Comparison of ENCODE assay signal across 11 mouse cellular contexts in the genomic region with DNA sequence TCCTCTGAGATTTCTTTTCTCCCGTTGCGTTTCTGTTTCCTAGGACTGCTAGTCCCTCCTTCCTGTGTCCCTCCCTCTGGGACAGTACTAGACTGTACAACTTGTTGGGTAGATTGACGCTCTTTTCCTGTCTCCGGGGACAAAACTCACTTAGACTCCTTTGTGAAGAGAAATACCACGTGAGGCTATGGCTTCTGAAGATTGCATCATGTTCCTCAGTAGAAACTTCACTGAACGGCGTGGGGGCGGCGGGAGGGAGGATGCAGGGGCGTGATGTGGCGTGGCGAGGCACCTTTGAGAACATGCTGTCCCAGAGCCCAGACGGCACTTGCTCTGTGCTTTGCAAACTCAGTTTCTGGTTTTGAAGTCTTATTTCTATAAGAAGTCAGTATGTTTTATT.
DNase-seq lines count a peak whose midpoint lies in the region; ATAC-seq lines count a peak whose summit lies in the region.
"Had no signal": no experiment of that assay in that cellular context is flagged by ENCODE, and none has a peak within 500 bp of the region (broad histone marks: within the 10 kb centered on the region; RNA-seq: fewer than 3 reads in every experiment).

No protein-coding gene starts in this region.

- peak; percentile 50 for DNase-seq in heart, adult 8-10 months (ENCODE audit: low spot score)
- DNase-seq in 416B (ENCODE audit: low read depth), result peak; percentile 8
- DNase-seq in c-Kit-positive CD71-negative TER-119-negative erythroid progenitor cells, embryonic 14.5 days (ENCODE audit: low read depth), result peak; percentile 1
- peak; percentile 53 for DNase-seq in lung, postnatal 25 days (ENCODE audit: low spot score)
- no peak for DNase-seq in left cerebral cortex, postnatal 25 days (ENCODE audit: low spot score in 2 of 2)
- DNase-seq: cerebellum, adult 2 months; thymus, postnatal 14 days had no signal

- H3K9me3 ChIP-seq in heart, embryonic 12.5 days (replicated peaks), result no peaks in the 10 kb centered on the region
- no peaks in the 10 kb centered on the region for H3K9me3 ChIP-seq in hindbrain, embryonic 12.5 days (replicated peaks)
- H3K9me3 ChIP-seq: intestine, embryonic 15.5 days; liver, embryonic 12.5 days had no signal

- H3K9ac ChIP-seq in heart, embryonic 12.5 days, result no peak overlapping the region
- H3K9ac ChIP-seq in hindbrain, embryonic 12.5 days, result no peak overlapping the region
- H3K9ac ChIP-seq: intestine, embryonic 15.5 days; liver, embryonic 12.5 days had no signal

- H3K4me1 ChIP-seq in heart, embryonic 12.5 days (replicated peaks), result peaks cover 12% of the 10 kb centered on the region
- 0 out of 2 replicates have a peak, but pooled peaks cover 2% of the 10 kb centered on the region for H3K4me1 ChIP-seq in hindbrain, embryonic 12.5 days
- H3K4me1 ChIP-seq: intestine, embryonic 15.5 days; liver, embryonic 12.5 days had no signal

- H3K4me2 ChIP-seq in heart, embryonic 12.5 days, result no peak overlapping the region
- H3K4me2 ChIP-seq in hindbrain, embryonic 12.5 days (replicated peaks), result no peak overlapping the region
- H3K4me2 ChIP-seq: intestine, embryonic 15.5 days; liver, embryonic 12.5 days had no signal

- no peak for ATAC-seq in heart, embryonic 12.5 days (ENCODE audit: insufficient number of reproducible peaks, low FRiP score)
- no peak for ATAC-seq in hindbrain, embryonic 12.5 days (ENCODE audit: low FRiP score)
- ATAC-seq: intestine, embryonic 15.5 days; liver, embryonic 12.5 days had no signal

- WGBS in heart, embryonic 12.5 days, result 77% methylated on average over 13 of the region's 13 CpGs
- 88% methylated on average over 13 of the region's 13 CpGs for WGBS in hindbrain, embryonic 12.5 days

- H3K36me3 ChIP-seq in heart, embryonic 12.5 days, result no peaks in the 10 kb centered on the region
- H3K36me3 ChIP-seq in hindbrain, embryonic 12.5 days, result no peaks in the 10 kb centered on the region
- H3K36me3 ChIP-seq: intestine, embryonic 15.5 days; liver, embryonic 12.5 days had no signal

- H3K27me3 ChIP-seq in heart, embryonic 12.5 days (replicated peaks), result peaks cover 51% of the 10 kb centered on the region
- H3K27me3 ChIP-seq in hindbrain, embryonic 12.5 days, result no peaks in the 10 kb centered on the region
- H3K27me3 ChIP-seq: intestine, embryonic 15.5 days; liver, embryonic 12.5 days had no signal

- H3K4me3 ChIP-seq in heart, embryonic 12.5 days, result no peak overlapping the region
- no peak overlapping the region for H3K4me3 ChIP-seq in hindbrain, embryonic 12.5 days
- H3K4me3 ChIP-seq: intestine, embryonic 15.5 days; liver, embryonic 12.5 days had no signal

- H3K27ac ChIP-seq in heart, embryonic 12.5 days (ENCODE audit: poor library complexity, severe bottlenecking), result no peak overlapping the region
- H3K27ac ChIP-seq in hindbrain, embryonic 12.5 days, result no peak overlapping the region
- H3K27ac ChIP-seq: intestine, embryonic 15.5 days; liver, embryonic 12.5 days had no signal

- intact Hi-C loops in left cerebral cortex, postnatal 25 days (cut with DNase I), result no loop called here

Comparison
In these comparisons a context has a peak if more than half of its experiments do, and no peak if none do; other contexts are left out.
1. DNase-seq: peak in heart, adult 8-10 months (single experiment), 416B (single experiment), c-Kit-positive CD71-negative TER-119-negative erythroid progenitor cells, embryonic 14.5 days (single experiment) and lung, postnatal 25 days (single experiment); none in left cerebral cortex, postnatal 25 days (0 of 2).